In the genomic region with DNA sequence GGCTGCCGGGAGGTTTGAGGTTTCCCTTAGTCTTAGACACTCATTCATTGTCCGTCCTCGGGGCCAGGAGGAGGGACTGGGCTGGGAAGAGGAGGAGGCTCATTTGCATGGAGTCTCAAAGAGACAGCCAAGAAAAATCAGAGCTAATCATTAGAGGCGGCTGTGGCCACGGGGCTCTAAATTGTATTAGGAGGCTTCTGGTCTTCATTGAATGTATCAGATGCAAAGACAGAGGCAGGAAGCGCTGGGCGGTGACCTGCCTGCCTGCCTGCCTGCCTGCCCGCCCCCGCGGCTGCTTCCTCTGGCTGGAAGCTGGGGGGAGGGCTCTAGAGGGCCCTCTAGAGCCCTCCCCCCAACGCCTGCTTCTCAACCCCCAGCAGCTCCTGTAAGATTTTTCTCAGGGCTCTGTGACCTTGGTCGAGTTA, we compare ENCODE assay signal across 8 mouse cellular contexts. TPM values are rescaled to one million over a fixed set of nuclear protein-coding genes. Genes with fewer than 3 reads are reported as not detected.
A peak's percentile ranks its signal among the peaks of the same experiment; 100 is the strongest.
DNase-seq lines count a peak whose midpoint lies in the region; TF ChIP-seq lines count a peak whose summit lies in the region.

No protein-coding gene starts in this region.

- intact Hi-C loops in heart, postnatal 14 days (cut with DNase I), result loop anchor here (2.0 kb wide), 1 partner anchor 92 kb away; no protein-coding TSS in a partner anchor
- intact Hi-C loops in left cerebral cortex, postnatal 36 days (cut with DNase I), result no loop called here

- no peaks in the 10 kb centered on the region for H3K9me3 ChIP-seq in ES-E14 (ENCODE audit: control insufficient read depth, insufficient read depth, low read depth, low read length)

- peak overlapping the region; percentile 34; the same call in 1 of the 2 replicates for H3K9ac ChIP-seq in ES-E14 (ENCODE audit: insufficient read depth, low read depth, low read length, poor library complexity, severe bottlenecking)

- DNase-seq in A20 (ENCODE audit: low read depth, low spot score), result peak; percentile 35
- no peak for DNase-seq in ES-E14 (ENCODE audit: low read depth, low spot score)
- peak; percentile 44 to 48 for DNase-seq in heart, postnatal 14 days
- DNase-seq in kidney, postnatal 4 days, result peak; percentile 62 to 70
- DNase-seq in retina, embryonic 14.5 days (ENCODE audit: low spot score), result peak; percentile 45
- no peak for DNase-seq in layer of hippocampus, postnatal 36 days
- DNase-seq in right cerebral cortex, postnatal 4 days, result no peak
- no peak for DNase-seq in left cerebral cortex, postnatal 36 days (ENCODE audit: low spot score in 2 of 2)

- H3K4me1 ChIP-seq in ES-E14 (ENCODE audit: control insufficient read depth in 2 of 2, insufficient read depth in 2 of 2, low read length in 2 of 2, poor library complexity in 1 of 2), result peaks cover 7 to 26% of the 10 kb centered on the region in 2 experiments; a peak in 3 of 4 replicates

- no peak overlapping the region for H3K4me3 ChIP-seq in ES-E14 (ENCODE audit: insufficient read depth in 1 of 2, low read depth in 1 of 2, low read length in 2 of 2, poor library complexity in 1 of 2, severe bottlenecking in 1 of 2)

- peak overlapping the region; percentile 38; the same call in 1 of the 2 replicates for H3K27ac ChIP-seq in ES-E14 (ENCODE audit: insufficient read depth, low read depth, low read length, poor library complexity, severe bottlenecking)

- in situ Hi-C loops in ES-E14 (cut with MboI; ENCODE audit: low sequenced_read_pairs in 2 of 2, unreplicated experiment in 2 of 2), result no loop called here

- H3K36me3 ChIP-seq in ES-E14 (ENCODE audit: control insufficient read depth, insufficient read depth, low read length, poor library complexity, severe bottlenecking), result no peaks in the 10 kb centered on the region

TF ChIP-seq in ES-E14, 5 proteins besides CTCF, POLR2A, EP300 and RAD21:
- TF ChIP-seq ZNF384 (IDR thresholded peaks at IDR 0.05; ENCODE audit: low read depth, low read length) (no peak), HCFC1 (IDR thresholded peaks at IDR 0.05; ENCODE audit: borderline replicate concordance, insufficient read depth, low read length) (no peak), CHD2 (IDR thresholded peaks at IDR 0.05; ENCODE audit: low read depth, low read length) (no peak), MAFK (IDR thresholded peaks at IDR 0.05; ENCODE audit: insufficient read depth, low read depth, low read length) (no peak), ZC3H11A (IDR thresholded peaks at IDR 0.05; ENCODE audit: borderline replicate concordance, low read depth, low read length) (no peak)
TF ChIP-seq in ES-E14: peak in this region for 0.

RNA-seq across cellular contexts. Expression of a gene that starts 23.2 kb away (rescaled TPM):
- total RNA-seq in ES-E14 (2012; rRNA removed), result 0.53 and 1.1 TPM in 2 replicates
- total RNA-seq in heart, postnatal 14 days (2021), result under 1 TPM; 0.27 to 0.31 TPM
- 10 to 100 TPM; 28.3 to 29.6 TPM for total RNA-seq in layer of hippocampus, postnatal 36 days (2021)
- total RNA-seq in left cerebral cortex, postnatal 36 days (2021), result 10 to 100 TPM; 32.8 to 34.6 TPM

Comparison
In these comparisons a context has a peak if more than half of its experiments do, and no peak if none do; other contexts are left out.
1. DNase-seq: peak in A20 (single experiment), heart, postnatal 14 days (2 of 2), kidney, postnatal 4 days (2 of 2) and retina, embryonic 14.5 days (single experiment); none in ES-E14 (single experiment), layer of hippocampus, postnatal 36 days (0 of 2), right cerebral cortex, postnatal 4 days (single experiment) and left cerebral cortex, postnatal 36 days (0 of 2).
2. RNA of a gene that starts 23.2 kb away (total RNA-seq): 32.8 to 34.6 TPM in left cerebral cortex, postnatal 36 days and 28.3 to 29.6 TPM in layer of hippocampus, postnatal 36 days; 0.53 to 1.1 TPM in ES-E14 and 0.27 to 0.31 TPM in heart, postnatal 14 days; every median in the first group is over 10 times any median in the second.